Mouse (Mus musculus) central nervous system, embryonic 11.5 days (tissue): ENCODE measurements around the gene Olfr70. TPM values are rescaled to one million over a fixed set of nuclear protein-coding genes. Genes with fewer than 3 reads are reported as not detected.

Experiments used
- polyA plus RNA-seq: library from polyadenylated mRNA; depleted of rRNA; stranded (reverse); fragments of >200 nt; gene quantifications from 2 replicates; pipeline ENCODE4 v1.2.3, GENCODE M21; 2012; rRNA removed

The Olfr70 gene
- not detected in 2 replicates for polyA plus RNA-seq

DNA sequence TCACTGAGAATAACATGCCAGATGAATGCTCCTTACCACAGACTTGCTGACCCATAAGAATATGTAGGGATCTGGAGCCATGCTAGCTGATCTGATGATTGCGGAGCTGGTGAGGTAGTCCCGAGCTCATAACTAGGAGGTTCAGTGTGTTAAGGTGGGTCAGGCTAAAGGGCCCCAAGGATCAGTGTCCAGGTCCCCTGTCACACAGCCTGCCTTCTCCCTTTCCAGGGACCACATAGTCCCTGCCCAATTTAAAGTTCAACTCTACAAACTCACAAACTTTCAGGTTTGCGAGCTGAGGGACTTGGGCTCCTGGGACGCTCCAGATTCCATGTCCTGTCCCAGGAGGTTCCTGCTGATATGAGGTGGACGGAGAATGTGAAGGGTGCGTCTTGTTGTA lies at the start of gene Olfr70:
Gene Olfr70, minus strand, starts transcription at position 101 of the 400 bp plus-strand sequence.

DNA sequence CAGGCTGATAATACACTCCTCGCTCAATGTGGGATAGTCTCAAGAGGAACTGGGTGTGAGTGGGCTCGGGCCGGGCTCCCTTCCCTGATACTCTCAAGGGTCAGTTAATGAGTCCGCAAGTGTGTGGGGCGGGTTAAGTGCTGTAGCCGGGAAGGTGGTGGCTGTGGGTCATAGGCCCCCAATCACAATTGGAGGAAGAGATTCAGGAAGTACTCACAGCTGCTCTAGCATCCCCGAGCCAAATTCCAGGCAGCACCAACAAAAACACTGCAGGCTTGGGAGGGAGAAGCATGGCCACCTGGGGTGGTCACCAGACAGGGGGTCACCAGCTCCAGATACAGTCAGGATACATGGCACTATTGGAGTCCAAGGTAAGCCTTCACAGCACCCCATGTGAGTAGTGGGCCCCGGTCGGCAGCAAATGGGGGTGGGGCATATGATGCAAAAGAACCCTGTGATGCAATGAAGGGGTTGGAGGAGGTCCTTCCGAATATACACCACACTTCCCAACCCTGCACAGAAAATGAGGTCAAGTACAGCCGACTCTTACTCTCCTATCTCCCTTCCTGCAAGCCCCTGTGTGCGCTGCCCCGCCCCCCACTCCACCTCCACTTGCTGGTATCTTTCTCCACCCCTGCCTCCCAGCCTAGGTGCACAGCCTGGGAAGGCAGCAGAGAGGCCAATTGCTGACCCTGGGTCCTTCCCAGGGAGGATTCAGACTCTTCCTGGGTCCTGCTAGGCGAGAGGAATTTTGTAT lies 29.4 kb upstream of the Olfr70 start, which contains the start of gene Spaar:
Gene Spaar, plus strand, starts transcription at position 241 of the 757 bp plus-strand sequence.

DNA sequence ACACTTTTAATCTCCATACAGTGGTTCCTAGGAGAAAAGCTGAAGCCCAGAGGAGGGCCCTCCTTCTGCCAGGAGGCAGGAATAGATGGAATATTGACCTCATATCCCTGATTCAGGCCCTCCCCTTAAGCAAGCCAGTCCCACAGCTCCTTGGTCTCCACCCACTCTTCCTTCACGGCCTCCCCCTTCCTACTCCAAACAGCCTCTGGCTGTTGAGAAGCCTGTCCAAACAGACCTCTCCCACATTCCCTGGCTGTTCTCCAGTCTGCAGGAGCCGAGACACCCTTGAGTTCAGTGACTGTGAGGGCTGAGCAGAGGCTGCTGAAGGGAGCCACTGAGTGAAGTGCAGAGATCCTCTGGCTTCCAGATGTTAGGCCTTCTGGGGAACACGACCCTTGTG lies 26.4 kb upstream of the Olfr70 start, which contains the start of gene Hrct1:
Gene Hrct1, plus strand, starts transcription at position 194 of the 400 bp plus-strand sequence.

DNA sequence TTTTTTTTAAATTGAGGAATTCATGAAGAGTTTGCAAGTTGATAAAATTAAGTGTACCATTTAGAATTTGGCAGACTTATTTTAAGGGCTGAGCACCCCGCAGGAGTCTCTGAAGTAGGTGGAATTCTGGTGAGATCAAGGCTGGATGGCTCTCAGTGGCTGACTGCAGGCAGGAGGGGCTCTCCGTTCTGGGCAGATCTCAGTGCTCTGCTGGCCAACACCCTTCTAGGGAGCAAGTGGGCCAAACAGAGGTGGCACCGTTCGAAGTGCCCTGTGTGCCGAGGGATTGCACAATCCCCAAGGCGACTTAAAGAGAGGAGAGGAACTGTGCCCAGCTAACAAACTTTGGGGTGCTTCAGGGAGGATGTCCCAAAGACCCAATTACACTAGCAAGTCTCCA lies 9.3 kb upstream of the Olfr70 start, which contains the start of gene Olfr71:
Gene Olfr71, minus strand, starts transcription at position 387 of the 400 bp plus-strand sequence.

DNA sequence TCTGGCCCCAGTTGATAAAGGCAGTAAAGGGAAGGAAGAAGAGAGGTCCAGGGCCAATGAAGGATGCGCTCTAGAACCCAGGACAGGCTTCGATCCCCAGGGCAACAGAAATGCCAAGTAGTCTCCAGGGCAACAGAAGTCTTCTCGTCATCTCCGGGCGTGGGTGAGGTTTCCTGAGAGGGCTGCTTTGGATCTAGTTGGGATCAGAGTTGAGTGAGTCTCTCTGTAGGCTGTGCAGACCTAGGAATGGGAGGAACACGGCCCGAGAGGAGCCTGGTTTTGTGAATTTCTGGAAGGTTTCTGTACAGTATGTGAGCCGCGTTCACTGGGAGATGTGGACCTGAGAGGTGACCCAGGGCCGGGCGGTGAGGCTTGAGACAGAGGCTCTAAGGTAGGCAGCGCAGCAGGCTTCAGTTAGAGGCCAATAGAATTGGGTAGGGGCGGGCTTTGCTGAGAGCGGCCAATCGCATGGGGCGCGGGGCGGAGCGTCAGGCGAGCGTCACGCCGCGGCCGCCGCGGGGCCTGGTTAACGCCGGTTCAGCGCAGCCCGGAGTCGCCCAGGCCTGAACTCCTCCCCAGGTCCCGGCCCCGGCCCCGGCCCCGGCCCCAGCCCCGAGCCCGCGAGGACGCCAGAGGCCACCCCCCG lies 31.7 kb downstream of the Olfr70 start, which contains the start of the genes Tmem8b and Fam221b:
Gene Tmem8b, plus strand, starts transcription at position 190 of the 646 bp plus-strand sequence.
Gene Fam221b, minus strand, starts transcription at position 364 of the 646 bp plus-strand sequence.

DNA sequence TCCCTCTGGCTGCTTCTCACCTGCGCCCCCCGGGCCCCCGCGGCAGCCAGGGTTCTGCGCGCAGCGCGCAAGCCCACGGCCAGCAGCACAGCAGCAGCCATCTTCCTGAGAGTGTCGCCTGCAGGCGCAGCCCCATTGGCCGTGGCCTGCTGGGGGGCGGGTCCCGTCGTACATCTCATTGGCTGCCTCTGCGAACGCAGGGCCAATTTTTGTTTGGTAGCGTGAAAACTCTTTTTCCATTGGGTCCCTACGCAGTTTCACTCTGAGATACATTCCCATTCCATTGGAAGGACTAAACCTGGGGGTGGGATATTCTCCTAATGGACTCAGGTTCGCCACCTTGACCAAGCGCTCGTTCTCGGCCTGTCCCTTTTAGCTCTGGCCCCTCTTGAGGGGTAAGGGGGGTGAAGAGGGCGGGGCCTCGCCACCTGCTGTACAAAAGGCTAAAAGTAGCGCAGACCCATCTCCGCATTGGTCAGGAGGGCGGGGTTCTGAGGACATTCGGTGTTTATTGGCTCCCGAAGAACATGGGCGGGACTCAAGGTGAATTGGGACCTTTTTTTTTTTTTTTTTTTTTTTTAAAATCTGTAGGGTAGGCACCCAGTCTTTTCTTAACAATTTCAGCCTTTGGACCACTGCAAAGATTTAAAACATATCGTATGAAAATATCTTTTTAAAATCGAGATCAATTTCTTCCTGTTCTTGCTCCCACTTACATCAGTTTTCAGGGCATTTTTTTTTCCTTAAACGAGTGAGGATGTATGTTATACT lies 44.1 kb downstream of the Olfr70 start, which contains the start of gene Hint2:
Gene Hint2, minus strand, starts transcription at position 128 of the 771 bp plus-strand sequence.

DNA sequence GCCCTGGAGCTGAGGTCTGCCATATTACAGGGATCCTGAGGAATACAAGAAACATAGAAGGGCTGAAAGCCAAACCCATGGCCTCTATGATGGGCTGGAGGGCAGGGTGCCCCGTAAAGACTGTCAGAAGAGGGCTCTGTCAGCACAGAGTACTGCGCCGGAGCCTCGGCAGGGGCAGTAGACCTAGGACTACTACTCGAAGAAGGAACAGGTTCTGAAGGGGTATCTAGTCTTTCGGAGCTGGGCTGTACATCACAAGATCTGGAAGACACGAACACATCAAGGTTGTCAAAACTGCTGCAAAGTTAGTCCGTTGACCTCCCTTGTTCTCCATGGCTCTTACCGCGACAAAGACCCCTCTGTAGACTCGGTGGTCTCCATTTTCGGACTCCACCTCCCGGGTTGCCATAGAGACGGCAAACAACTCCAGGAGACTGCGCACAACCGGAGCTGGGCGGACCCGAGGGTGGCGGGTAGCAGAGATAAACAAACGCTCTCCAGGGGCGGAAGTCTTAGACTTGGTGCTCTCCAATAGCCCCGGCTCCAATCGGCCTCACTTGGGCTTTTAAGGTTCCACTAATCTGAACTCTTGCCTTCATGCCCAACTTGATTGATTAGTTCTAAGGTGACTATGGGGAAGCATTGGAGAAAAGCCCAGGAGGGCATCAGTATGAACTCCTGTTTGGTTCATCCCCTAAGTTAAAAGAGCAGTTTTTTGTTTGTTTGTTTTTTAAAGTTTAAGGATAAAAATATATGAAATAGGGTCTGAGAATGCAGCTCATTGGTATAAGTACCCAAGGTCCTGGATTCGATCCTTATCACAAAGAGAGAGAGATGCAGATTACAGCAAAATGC lies 47.2 kb downstream of the Olfr70 start, which contains the start of gene Spag8:
Gene Spag8, minus strand, starts transcription at position 434 of the 855 bp plus-strand sequence.

Other genes with a start within 250 kb of the Olfr70 start
- gene Cd72, start 246.2 kb downstream of the Olfr70 start, polyA plus RNA-seq = 0.35 and 0.38 TPM in 2 replicates
- gene Sit1, start 217.1 kb downstream of the Olfr70 start, polyA plus RNA-seq = not detected in 2 replicates
- gene Ccdc107, start 207.9 kb downstream of the Olfr70 start, polyA plus RNA-seq = 46.4 and 49.4 TPM in 2 replicates
- 41.5 and 64.0 TPM in 2 replicates for gene Arhgef39, start 201.1 kb downstream of the Olfr70 start, polyA plus RNA-seq
- 0.37 and 1.3 TPM in 2 replicates for gene Car9, start 193.8 kb downstream of the Olfr70 start, polyA plus RNA-seq
- gene Tpm2, start 177.0 kb downstream of the Olfr70 start, polyA plus RNA-seq = 83.2 and 109 TPM in 2 replicates
- gene Creb3, start 138.5 kb downstream of the Olfr70 start, polyA plus RNA-seq = 34.6 and 40.8 TPM in 2 replicates
- gene Tln1, start 138.1 kb downstream of the Olfr70 start, polyA plus RNA-seq = 52.5 and 57.8 TPM in 2 replicates
- gene Rgp1, start 122.1 kb downstream of the Olfr70 start, polyA plus RNA-seq = 42.0 and 62.0 TPM in 2 replicates
- gene Gba2, start 121.9 kb downstream of the Olfr70 start, polyA plus RNA-seq = 47.6 and 49.0 TPM in 2 replicates
- gene Msmp, start 116.3 kb downstream of the Olfr70 start, polyA plus RNA-seq = 0.10 and 0.17 TPM in 2 replicates
- gene Npr2, start 68.9 kb downstream of the Olfr70 start, polyA plus RNA-seq = 45.5 and 61.8 TPM in 2 replicates
- 2.9 and 3.2 TPM in 2 replicates for gene Spag8, start 47.2 kb downstream of the Olfr70 start, polyA plus RNA-seq
- 53.7 and 54.7 TPM in 2 replicates for gene Hint2, start 44.3 kb downstream of the Olfr70 start, polyA plus RNA-seq
- gene Tmem8b, start 31.8 kb downstream of the Olfr70 start, polyA plus RNA-seq = 13.2 and 15.3 TPM in 2 replicates
- gene Fam221b, start 31.7 kb downstream of the Olfr70 start, polyA plus RNA-seq = 0.21 and 0.22 TPM in 2 replicates
- gene Olfr71, start 9.4 kb upstream of the Olfr70 start, polyA plus RNA-seq = not detected in 2 replicates
- gene Hrct1, start 26.4 kb upstream of the Olfr70 start, polyA plus RNA-seq = 0.16 and 0.17 TPM in 2 replicates
- 0.02 and 0.06 TPM in 2 replicates for gene Spaar, start 29.2 kb upstream of the Olfr70 start, polyA plus RNA-seq
- gene Olfr159, start 70.2 kb upstream of the Olfr70 start, polyA plus RNA-seq = not detected in 2 replicates
- 0.16 TPM in 1 of 2 replicates, not detected in the other for gene Olfr156, start 123.1 kb upstream of the Olfr70 start, polyA plus RNA-seq
- 0.01 TPM in 1 of 2 replicates, not detected in the other for gene Olfr157, start 139.4 kb upstream of the Olfr70 start, polyA plus RNA-seq
- gene Olfr155, start 150.8 kb upstream of the Olfr70 start, polyA plus RNA-seq = not detected in 2 replicates
- gene Reck, start 174.7 kb upstream of the Olfr70 start, polyA plus RNA-seq = 14.9 and 28.9 TPM in 2 replicates